Mouse (Mus musculus) hindbrain, embryonic 15.5 days (tissue): ENCODE measurements around the gene Dctn1. TPM values are rescaled to one million over a fixed set of nuclear protein-coding genes. Genes with fewer than 3 reads are reported as not detected.

Experiments
- ATAC-seq: fragments of 200-750 bp; cut with Nextera tagmentation; 2 replicates; pipeline ENCODE4 v1.8.0; 2017; ENCODE audit warnings: low read depth, moderate number of reproducible peaks, moderate TSS enrichment; ENCODE audit not compliant: low FRiP score
- H3K27ac ChIP-seq: fragments of 300-500 bp; sonication (generic); replicated peaks from 2 replicates; pipeline ENCODE4 v1.5.1; 2015; ENCODE audit warnings: mild to moderate bottlenecking, inconsistent platforms
- H3K27me3 ChIP-seq: fragments of 300-500 bp; sonication (generic); 2 replicates; pipeline ENCODE4 v1.6.1; 2015; ENCODE audit warnings: control low read depth, inconsistent platforms
- H3K36me3 ChIP-seq: fragments of 300-500 bp; sonication (generic); 2 replicates; pipeline ENCODE4 v1.6.1; 2015; ENCODE audit warnings: control low read depth, inconsistent platforms
- H3K4me1 ChIP-seq: fragments of 300-500 bp; sonication (generic); replicated peaks from 2 replicates; pipeline ENCODE4 v1.6.1; 2015; ENCODE audit warnings: control low read depth, inconsistent platforms
- H3K4me2 ChIP-seq: fragments of 300-500 bp; sonication (generic); 2 replicates; pipeline ENCODE4 v1.6.1; 2015; ENCODE audit warnings: moderate library complexity, mild to moderate bottlenecking, inconsistent platforms
- H3K4me3 ChIP-seq: fragments of 300-500 bp; sonication (generic); 2 replicates; pipeline ENCODE4 v1.5.1; 2015; ENCODE audit warnings: mild to moderate bottlenecking, inconsistent platforms
- H3K9ac ChIP-seq: fragments of 300-500 bp; sonication (generic); 2 replicates; pipeline ENCODE4 v1.6.1; 2015; ENCODE audit warnings: inconsistent platforms
- H3K9me3 ChIP-seq: fragments of 300-500 bp; sonication (generic); 2 replicates; pipeline ENCODE4 v1.6.1; 2016; ENCODE audit warnings: control low read depth, inconsistent platforms
- WGBS: fragments of 180-500 bp; shearing (Covaris S2); methylation state at CpG from one replicate; pipeline ENCODE4 v1.1.7; 2015; 5-methylcytosine and 5-hydroxymethylcytosine counted together
- polyA plus RNA-seq: library from polyadenylated mRNA; unstranded; fragments of >200 nt; fragmentation: Nextera tagmentation; extraction: Ambion mirVana; gene quantifications from 2 replicates; pipeline ENCODE4 v1.2.1, GENCODE M21; 2015

Gene Dctn1
- polyA plus RNA-seq, 1 experiment from 2014 or later, result 160 TPM

DNA sequence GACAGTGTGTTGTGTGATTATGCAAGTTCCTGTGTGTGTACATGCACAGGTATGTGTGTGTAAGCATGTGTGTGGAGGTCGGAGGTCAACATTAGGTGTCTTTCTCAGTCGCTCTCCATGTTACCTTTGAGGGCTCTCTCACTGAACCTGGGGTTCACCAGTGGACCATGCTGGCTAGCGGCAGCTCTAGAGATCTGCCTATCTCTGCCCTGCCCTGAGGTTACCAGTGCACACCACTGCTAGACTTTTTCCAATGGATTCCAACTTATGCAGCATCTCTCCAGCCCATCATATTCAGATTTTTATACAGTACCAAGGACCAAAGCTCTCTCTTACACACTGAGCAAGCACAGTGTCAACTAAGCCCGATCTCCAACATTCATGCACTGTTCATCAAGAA, 81.0 kb downstream of the Dctn1 start:
- ATAC-seq, result no peak
- H3K27me3 ChIP-seq, result no peaks in the 10 kb centered on the region
- no peak overlapping the region for H3K27ac ChIP-seq
- H3K36me3 ChIP-seq, result no peaks in the 10 kb centered on the region
- no peak overlapping the region for H3K4me3 ChIP-seq
- no peaks in the 10 kb centered on the region for H3K9me3 ChIP-seq
- no peak overlapping the region for H3K4me2 ChIP-seq
- H3K4me1 ChIP-seq, result no peaks in the 10 kb centered on the region
- H3K9ac ChIP-seq, result no peak overlapping the region
- 92% methylated on average over 4 of the region's 4 CpGs for WGBS

- no peak for ATAC-seq
- no peaks in the 10 kb centered on the region for H3K9me3 ChIP-seq
- H3K27me3 ChIP-seq, result no peaks in the 10 kb centered on the region
- no peak overlapping the region for H3K9ac ChIP-seq
- WGBS, result 92% methylated on average over 2 of the region's 2 CpGs
- no peaks in the 10 kb centered on the region for H3K4me1 ChIP-seq
- no peaks in the 10 kb centered on the region for H3K36me3 ChIP-seq
- H3K27ac ChIP-seq, result no peak overlapping the region
- no peak overlapping the region for H3K4me3 ChIP-seq
- no peak overlapping the region for H3K4me2 ChIP-seq
Measured at GRCm38 (mm10) chr6:83247153-83247552, 81.4 kb downstream of the Dctn1 start.

Other genes starting within 250 kb of the Dctn1 start
- gene Sema4f, start 226.2 kb upstream of the Dctn1 start, polyA plus RNA-seq, result 22.5 and 22.7 TPM in 2 replicates
- 0.61 TPM in 1 of 2 replicates, not detected in the other for gene M1ap, start 219.0 kb upstream of the Dctn1 start, polyA plus RNA-seq
- 1.7 and 2.6 TPM in 2 replicates for gene Dok1, start 132.4 kb upstream of the Dctn1 start, polyA plus RNA-seq
- 6.6 and 6.7 TPM in 2 replicates for gene Loxl3, start 131.7 kb upstream of the Dctn1 start, polyA plus RNA-seq
- 168 and 186 TPM in 2 replicates for gene Aup1, start 111.4 kb upstream of the Dctn1 start, polyA plus RNA-seq
- 78.3 and 79.8 TPM in 2 replicates for gene Htra2, start 110.6 kb upstream of the Dctn1 start, polyA plus RNA-seq
- 0.62 and 0.75 TPM in 2 replicates for gene Dqx1, start 108.1 kb upstream of the Dctn1 start, polyA plus RNA-seq
- 1.2 TPM in 1 of 2 replicates, not detected in the other for gene Tlx2, start 95.6 kb upstream of the Dctn1 start, polyA plus RNA-seq
- 45.8 and 45.9 TPM in 2 replicates for gene Pcgf1, start 88.1 kb upstream of the Dctn1 start, polyA plus RNA-seq
- gene Lbx2, start 79.6 kb upstream of the Dctn1 start, polyA plus RNA-seq, result not detected in 2 replicates
- gene Ccdc142, start 64.3 kb upstream of the Dctn1 start, polyA plus RNA-seq, result 5.9 and 6.8 TPM in 2 replicates
- gene Gm42688, start 64.3 kb upstream of the Dctn1 start, polyA plus RNA-seq, result 5.5 and 6.0 TPM in 2 replicates
- gene Mrpl53, start 56.9 kb upstream of the Dctn1 start, polyA plus RNA-seq, result 113 and 124 TPM in 2 replicates
- gene Mogs, start 50.4 kb upstream of the Dctn1 start, polyA plus RNA-seq, result 22.8 and 27.2 TPM in 2 replicates
- 155 and 161 TPM in 2 replicates for gene Wbp1, start 44.4 kb upstream of the Dctn1 start, polyA plus RNA-seq
- 13.8 and 16.3 TPM in 2 replicates for gene Ino80b, start 40.5 kb upstream of the Dctn1 start, polyA plus RNA-seq
- gene Rtkn, start 30.5 kb upstream of the Dctn1 start, polyA plus RNA-seq, result 14.9 and 17.8 TPM in 2 replicates
- 17.8 and 19.3 TPM in 2 replicates for gene Wdr54, start 9.5 kb upstream of the Dctn1 start, polyA plus RNA-seq
- gene 1700003E16Rik, start 9.5 kb upstream of the Dctn1 start, polyA plus RNA-seq, result 9.7 and 9.8 TPM in 2 replicates
- gene Slc4a5, start 53.9 kb downstream of the Dctn1 start, polyA plus RNA-seq, result 2.2 and 2.8 TPM in 2 replicates
- gene Mthfd2, start 160.0 kb downstream of the Dctn1 start, polyA plus RNA-seq, result 28.9 and 32.8 TPM in 2 replicates
- gene Mob1a, start 160.1 kb downstream of the Dctn1 start, polyA plus RNA-seq, result 22.9 and 24.6 TPM in 2 replicates
- gene Bola3, start 183.2 kb downstream of the Dctn1 start, polyA plus RNA-seq, result 60.3 and 67.6 TPM in 2 replicates